Mouse (Mus musculus) midbrain, embryonic 13.5 days (tissue): ENCODE measurements around the gene Cped1. TPM values are rescaled to one million over a fixed set of nuclear protein-coding genes. Genes with fewer than 3 reads are reported as not detected.

ENCODE experiments used
- ATAC-seq: fragments of 200-750 bp; cut with Nextera tagmentation; 2 replicates; pipeline ENCODE4 v1.8.0; 2017; ENCODE audit warnings: mild to moderate bottlenecking, moderate TSS enrichment, moderate library complexity
- H3K27ac ChIP-seq: fragments of 300-500 bp; sonication (generic); 2 replicates; pipeline ENCODE4 v1.5.1; 2015; ENCODE audit warnings: inconsistent platforms, mild to moderate bottlenecking, moderate library complexity
- H3K27me3 ChIP-seq: fragments of 300-500 bp; sonication (generic); 2 replicates; pipeline ENCODE4 v1.6.1; 2015; ENCODE audit warnings: mild to moderate bottlenecking, inconsistent platforms
- H3K36me3 ChIP-seq: fragments of 300-500 bp; sonication (generic); 2 replicates; pipeline ENCODE4 v1.6.1; 2015; ENCODE audit warnings: mild to moderate bottlenecking, inconsistent platforms
- H3K4me1 ChIP-seq: fragments of 300-500 bp; sonication (generic); replicated peaks from 2 replicates; pipeline ENCODE4 v1.6.1; 2015; ENCODE audit warnings: inconsistent platforms
- H3K4me2 ChIP-seq: fragments of 300-500 bp; sonication (generic); replicated peaks from 2 replicates; pipeline ENCODE4 v1.6.1; 2015; ENCODE audit warnings: moderate library complexity, mild to moderate bottlenecking, inconsistent platforms
- H3K4me3 ChIP-seq: fragments of 300-500 bp; sonication (generic); replicated peaks from 2 replicates; pipeline ENCODE4 v1.5.1; 2015; ENCODE audit warnings: mild to moderate bottlenecking, inconsistent platforms
- H3K9ac ChIP-seq: fragments of 300-500 bp; sonication (generic); replicated peaks from 2 replicates; pipeline ENCODE4 v1.6.1; 2015; ENCODE audit warnings: mild to moderate bottlenecking, inconsistent platforms
- H3K9me3 ChIP-seq: fragments of 300-500 bp; sonication (generic); 2 replicates; pipeline ENCODE4 v1.6.1; 2016; ENCODE audit warnings: mild to moderate bottlenecking, inconsistent platforms
- WGBS: fragments of 180-500 bp; shearing (Covaris S2); methylation state at CpG from one replicate; pipeline ENCODE4 v1.1.7; 2015; 5-methylcytosine and 5-hydroxymethylcytosine counted together
- polyA plus RNA-seq: library from polyadenylated mRNA; unstranded; fragments of >200 nt; fragmentation: Nextera tagmentation; extraction: Ambion mirVana; gene quantifications from 2 replicates; pipeline ENCODE4 v1.2.1, GENCODE M21; 2015

Cped1 gene
- polyA plus RNA-seq, 1 experiment from 2014 or later: 3.2 TPM

- Histone ChIP-seq H3K36me3 (no peaks in the 10 kb centered on the region), H3K27me3 (peaks cover 40% of the 10 kb centered on the region), H3K9ac (no peak overlapping the region), H3K27ac (no peak overlapping the region), H3K4me1 (peaks cover 20% of the 10 kb centered on the region), H3K4me3 (peak overlapping the region; percentile 49), H3K4me2 (peak overlapping the region; percentile 93), H3K9me3 (no peaks in the 10 kb centered on the region)
- no peak for ATAC-seq
- WGBS: 8% methylated on average over 24 of the region's 24 CpGs
These were observed 1.1 kb downstream of the Cped1 start for GRCm38 (mm10) chr6:21986660-21987331.

GRCm38 (mm10) chr6:21987554-21987953, 1.8 kb downstream of the Cped1 start:
- Histone ChIP-seq H3K27me3 (peaks cover 40% of the 10 kb centered on the region), H3K9me3 (no peaks in the 10 kb centered on the region), H3K36me3 (no peaks in the 10 kb centered on the region), H3K4me1 (peaks cover 20% of the 10 kb centered on the region), H3K4me2 (no peak overlapping the region), H3K4me3 (no peak overlapping the region), H3K27ac (no peak overlapping the region), H3K9ac (no peak overlapping the region)
- WGBS: 84% methylated on average over 2 of the region's 2 CpGs
- ATAC-seq: no peak

DNA sequence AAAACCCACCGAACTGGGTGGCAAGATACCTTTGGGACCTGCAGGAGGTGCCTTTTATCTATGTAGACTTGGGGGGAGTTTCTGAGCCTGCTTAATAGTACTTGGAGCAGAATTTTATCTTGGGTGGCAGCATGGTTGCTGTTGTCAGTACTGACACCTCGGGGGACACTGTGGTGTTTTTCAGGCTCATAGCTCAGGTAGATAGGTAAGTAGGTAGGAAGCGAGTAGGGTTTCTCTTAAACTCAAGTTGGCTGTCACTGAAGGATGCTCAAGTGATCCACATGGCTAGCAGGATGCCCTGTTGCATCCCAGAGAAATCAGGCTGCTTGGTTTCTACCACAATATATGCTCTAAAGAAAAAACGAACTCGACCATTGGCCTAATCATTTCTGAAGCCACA, 2.6 kb downstream of the Cped1 start:
- Histone ChIP-seq H3K27me3 (peaks cover 40% of the 10 kb centered on the region), H3K4me3 (no peak overlapping the region), H3K4me2 (no peak overlapping the region), H3K36me3 (no peaks in the 10 kb centered on the region), H3K4me1 (peaks cover 20% of the 10 kb centered on the region), H3K9ac (no peak overlapping the region), H3K27ac (no peak overlapping the region), H3K9me3 (no peaks in the 10 kb centered on the region)
- ATAC-seq: no peak
- 87% methylated on average over 5 of the region's 5 CpGs for whole genome bisulfite sequencing

GRCm38 (mm10) chr6:21989081-21989480, 3.4 kb downstream of the Cped1 start:
- Histone ChIP-seq H3K36me3 (no peaks in the 10 kb centered on the region), H3K27ac (no peak overlapping the region), H3K4me1 (peaks cover 20% of the 10 kb centered on the region), H3K4me2 (no peak overlapping the region), H3K4me3 (no peak overlapping the region), H3K27me3 (peaks cover 36% of the 10 kb centered on the region), H3K9ac (no peak overlapping the region), H3K9me3 (no peaks in the 10 kb centered on the region)
- no peak for ATAC-seq
- WGBS: 82% methylated on average over 4 of the region's 4 CpGs

GRCm38 (mm10) chr6:21990181-21991135, 4.7 kb downstream of the Cped1 start:
- Histone ChIP-seq H3K27ac (no peak overlapping the region), H3K9me3 (no peaks in the 10 kb centered on the region), H3K27me3 (peaks cover 31% of the 10 kb centered on the region), H3K4me1 (peaks cover 15% of the 10 kb centered on the region), H3K9ac (no peak overlapping the region), H3K36me3 (no peaks in the 10 kb centered on the region), H3K4me2 (no peak overlapping the region), H3K4me3 (no peak overlapping the region)
- ATAC-seq: no peak
- 84% methylated on average over 9 of the region's 9 CpGs for WGBS

DNA sequence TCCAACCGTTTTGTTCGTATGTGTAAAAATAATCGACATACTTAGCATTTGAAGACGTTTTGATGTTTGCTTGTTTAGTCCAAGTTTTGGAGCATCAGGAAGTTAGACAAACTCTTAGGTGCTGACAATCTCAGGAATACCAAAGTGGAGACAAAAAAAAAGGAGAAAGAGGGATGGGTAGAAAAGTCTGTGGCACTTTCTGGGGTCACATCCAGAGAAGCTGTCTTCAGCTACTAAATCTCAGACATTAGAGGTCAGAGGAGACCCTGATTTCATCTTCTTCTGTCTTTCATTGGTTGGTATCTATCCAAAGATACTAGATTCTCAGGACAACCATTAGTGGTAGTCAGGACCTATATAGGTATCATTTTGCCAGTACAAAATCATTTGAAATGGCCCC, 5.4 kb downstream of the Cped1 start:
- no peak for ATAC-seq
- Histone ChIP-seq H3K4me1 (peaks cover 8% of the 10 kb centered on the region), H3K9me3 (no peaks in the 10 kb centered on the region), H3K27me3 (peaks cover 24% of the 10 kb centered on the region), H3K9ac (no peak overlapping the region), H3K27ac (no peak overlapping the region), H3K4me2 (no peak overlapping the region), H3K4me3 (no peak overlapping the region), H3K36me3 (no peaks in the 10 kb centered on the region)
- 88% methylated on average over 4 of the region's 4 CpGs for WGBS

DNA sequence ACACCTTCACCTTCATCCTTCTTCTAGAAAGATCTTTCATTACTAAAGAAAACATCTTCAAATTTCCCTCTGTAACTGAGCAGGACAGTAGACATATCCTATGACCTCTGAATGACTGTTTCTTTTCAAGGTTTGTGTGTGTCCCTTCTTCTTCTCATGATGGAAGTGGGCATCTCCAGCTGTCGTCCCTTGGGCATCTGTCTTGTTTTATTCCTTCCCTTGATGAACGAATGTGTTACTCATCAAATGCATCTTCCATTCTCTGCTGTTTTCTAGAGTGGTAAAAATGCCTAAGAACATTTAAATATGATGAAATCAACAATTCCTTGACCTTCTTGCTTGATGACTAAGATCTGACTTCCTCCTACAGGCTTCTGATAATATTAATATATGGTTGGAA, 7.4 kb downstream of the Cped1 start:
- no peak overlapping the region for H3K4me2 ChIP-seq
- whole genome bisulfite sequencing: 86% methylated on average over 2 of the region's 2 CpGs
- no peak for ATAC-seq
- H3K9ac ChIP-seq: no peak overlapping the region
- peaks cover 6% of the 10 kb centered on the region for H3K27me3 ChIP-seq
- no peak overlapping the region for H3K27ac ChIP-seq
- no peak overlapping the region for H3K4me3 ChIP-seq
- H3K4me1 ChIP-seq: no peaks in the 10 kb centered on the region
- H3K36me3 ChIP-seq: no peaks in the 10 kb centered on the region
- H3K9me3 ChIP-seq: no peaks in the 10 kb centered on the region

DNA sequence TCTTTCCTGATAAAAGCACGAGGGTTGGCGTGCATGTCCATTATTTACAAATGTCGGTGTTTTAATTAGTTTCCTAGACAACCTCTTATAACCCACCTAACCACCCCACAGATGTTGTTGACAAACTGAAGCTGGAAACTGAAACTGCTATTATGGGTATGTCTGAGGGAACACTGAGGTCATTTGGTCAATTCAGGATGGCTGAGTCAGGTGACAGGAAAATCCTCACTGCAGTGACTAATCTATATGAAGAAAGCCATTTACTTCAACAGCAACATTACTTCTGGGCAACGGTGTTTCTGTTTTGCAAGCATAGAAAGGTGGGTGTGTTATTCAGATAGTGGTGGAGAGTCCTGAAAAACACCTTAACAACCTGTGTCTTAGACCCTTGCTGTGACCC, 12.4 kb downstream of the Cped1 start:
- Histone ChIP-seq H3K36me3 (no peaks in the 10 kb centered on the region), H3K4me2 (no peak overlapping the region), H3K9me3 (no peaks in the 10 kb centered on the region), H3K9ac (no peak overlapping the region), H3K4me3 (no peak overlapping the region), H3K27me3 (0 out of 2 replicates have a peak, but pooled peaks cover 4% of the 10 kb centered on the region), H3K27ac (no peak overlapping the region), H3K4me1 (peaks cover 3% of the 10 kb centered on the region; the same call in 1 of the 2 replicates)
- 75% methylated on average over 4 of the region's 4 CpGs for WGBS
- ATAC-seq: no peak

GRCm38 (mm10) chr6:21999025-21999424, 13.3 kb downstream of the Cped1 start:
- Histone ChIP-seq H3K4me3 (no peak overlapping the region), H3K9me3 (no peaks in the 10 kb centered on the region), H3K4me2 (no peak overlapping the region), H3K4me1 (peaks cover 7% of the 10 kb centered on the region; the same call in 1 of the 2 replicates), H3K27ac (no peak overlapping the region), H3K36me3 (no peaks in the 10 kb centered on the region), H3K9ac (no peak overlapping the region), H3K27me3 (0 out of 2 replicates have a peak, but pooled peaks cover 7% of the 10 kb centered on the region)
- ATAC-seq: no peak
- WGBS: 61% methylated on average over 11 of the region's 11 CpGs

- Histone ChIP-seq H3K9ac (no peak overlapping the region), H3K36me3 (no peaks in the 10 kb centered on the region), H3K4me3 (no peak overlapping the region), H3K9me3 (no peaks in the 10 kb centered on the region), H3K4me1 (peaks cover 7% of the 10 kb centered on the region; the same call in 1 of the 2 replicates), H3K27me3 (0 out of 2 replicates have a peak, but pooled peaks cover 7% of the 10 kb centered on the region), H3K27ac (no peak overlapping the region), H3K4me2 (no peak overlapping the region)
- ATAC-seq: no peak
- 54% methylated on average over 6 of the region's 6 CpGs for WGBS
These were observed 14.4 kb downstream of the Cped1 start for GRCm38 (mm10) chr6:22000086-22000485.

- Histone ChIP-seq H3K27ac (no peak overlapping the region), H3K4me3 (no peak overlapping the region), H3K36me3 (no peaks in the 10 kb centered on the region), H3K9ac (no peak overlapping the region), H3K27me3 (0 out of 2 replicates have a peak, but pooled peaks cover 7% of the 10 kb centered on the region), H3K4me1 (peaks cover 7% of the 10 kb centered on the region; the same call in 1 of the 2 replicates), H3K9me3 (no peaks in the 10 kb centered on the region), H3K4me2 (no peak overlapping the region)
- no peak for ATAC-seq
- WGBS: 90% methylated on average over 3 of the region's 3 CpGs
These were observed 15.2 kb downstream of the Cped1 start for GRCm38 (mm10) chr6:22000881-22001280.

GRCm38 (mm10) chr6:22001284-22001916, 15.7 kb downstream of the Cped1 start:
- Histone ChIP-seq H3K9ac (no peak overlapping the region), H3K27me3 (0 out of 2 replicates have a peak, but pooled peaks cover 7% of the 10 kb centered on the region), H3K4me2 (no peak overlapping the region), H3K4me1 (peaks cover 7% of the 10 kb centered on the region; the same call in 1 of the 2 replicates), H3K36me3 (no peaks in the 10 kb centered on the region), H3K4me3 (no peak overlapping the region), H3K9me3 (no peaks in the 10 kb centered on the region), H3K27ac (no peak overlapping the region)
- no peak for ATAC-seq
- 90% methylated on average over 5 of the region's 5 CpGs for WGBS
